Mouse (Mus musculus): ENCODE data around the gene Clcn6.

Gene Clcn6

DNA sequence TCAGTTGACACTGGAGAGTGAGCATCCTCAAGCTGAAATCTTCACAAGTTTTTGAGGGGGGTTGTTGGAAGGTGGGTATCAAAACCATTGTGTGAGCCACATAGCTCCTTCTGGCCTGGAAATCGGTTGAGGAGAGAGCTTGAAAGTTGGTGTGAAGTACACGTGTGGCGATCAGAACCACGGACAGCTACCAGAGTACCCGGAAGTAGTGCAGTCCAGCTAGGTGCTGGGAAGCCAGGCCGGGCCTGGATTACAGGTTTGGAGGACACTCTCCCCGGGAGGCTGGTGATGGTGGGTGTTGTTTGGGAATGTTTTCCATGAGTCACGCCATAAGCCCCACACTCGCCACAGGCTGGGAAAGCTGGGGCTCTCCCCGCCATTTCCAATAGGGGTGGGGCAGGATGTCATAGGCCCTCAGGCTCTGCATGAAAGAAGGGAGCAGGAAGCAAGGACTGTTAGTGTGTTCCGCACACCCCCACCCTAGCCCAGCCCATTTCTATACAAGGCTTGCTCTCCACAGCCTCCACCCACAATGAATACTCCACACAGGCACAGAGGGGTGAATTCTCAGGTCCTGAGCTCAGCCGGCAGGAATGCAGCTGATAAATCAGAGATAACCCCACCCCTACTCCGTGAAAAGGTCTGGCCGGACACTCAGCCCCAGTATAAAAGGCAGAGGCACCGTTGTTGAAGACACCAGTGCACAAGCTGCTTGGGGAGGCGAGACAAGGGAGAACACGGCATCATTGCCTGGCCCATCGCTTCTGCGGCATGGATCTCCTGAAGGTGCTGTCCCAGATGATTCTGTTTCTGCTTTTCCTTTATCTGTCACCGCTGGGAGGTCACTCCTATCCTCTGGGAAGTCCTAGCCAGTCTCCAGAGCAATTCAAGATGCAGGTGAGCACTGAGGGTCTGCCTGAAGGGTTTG, 53.2 kb downstream of the Clcn6 start, which contains the start of gene Nppb:
Nppb (plus strand) TSS at position 584 of the 928 bp plus-strand sequence.
- DNase-seq (ENCODE audit: low spot score in 2 of 2): no peak

GRCm38 (mm10) chr4:147979441-147979860, 59.2 kb downstream of the Clcn6 start:
- DNase-seq (ENCODE audit: low spot score in 2 of 2): no peak

DNA sequence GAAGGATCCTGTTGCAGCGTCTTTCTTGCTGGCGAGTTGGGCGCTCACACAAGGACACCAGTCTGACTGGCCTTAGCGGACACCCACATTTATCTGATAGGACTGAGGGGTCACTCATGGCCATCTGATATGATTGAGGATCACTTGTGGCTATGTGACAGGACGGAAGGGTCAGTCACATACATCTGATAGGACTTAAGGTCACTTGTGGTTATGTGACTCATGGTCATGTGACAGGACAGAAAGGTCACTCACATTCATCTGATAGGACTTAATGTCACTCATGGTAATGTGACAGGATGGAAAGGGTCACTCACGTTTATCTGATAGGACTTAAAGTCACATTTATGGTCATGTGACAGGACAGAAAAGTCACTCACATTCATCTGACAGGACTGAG, 60.2 kb downstream of the Clcn6 start:
- DNase-seq (ENCODE audit: low spot score in 2 of 2): no peak

DNA sequence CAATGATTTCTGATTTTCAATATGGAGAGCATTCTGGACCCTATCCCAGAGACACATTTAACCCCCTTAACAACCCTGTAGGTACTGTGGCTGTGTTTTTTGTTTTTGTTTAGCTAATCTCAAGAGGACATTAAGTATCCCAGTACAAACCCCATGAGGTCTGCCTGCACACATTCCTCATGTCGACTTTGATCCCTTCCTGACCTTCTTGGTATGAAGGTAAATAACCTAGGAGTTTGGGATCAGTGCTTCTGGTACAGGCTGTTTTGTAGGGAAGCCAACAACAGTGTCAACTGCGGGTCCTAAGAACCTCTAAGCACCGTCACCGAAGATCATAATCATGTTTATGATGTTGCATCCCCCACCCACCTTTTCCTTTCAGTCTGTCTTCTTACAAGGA, 60.9 kb downstream of the Clcn6 start:
- no peak for DNase-seq (ENCODE audit: low spot score in 2 of 2)

- DNase-seq (ENCODE audit: low spot score in 2 of 2): no peak
Observed at GRCm38 (mm10) chr4:147976237-147976636, 62.4 kb downstream of the Clcn6 start.

- no peak for DNase-seq (ENCODE audit: low spot score in 2 of 2)
Observed at GRCm38 (mm10) chr4:147969337-147969736, 69.3 kb downstream of the Clcn6 start.

DNA sequence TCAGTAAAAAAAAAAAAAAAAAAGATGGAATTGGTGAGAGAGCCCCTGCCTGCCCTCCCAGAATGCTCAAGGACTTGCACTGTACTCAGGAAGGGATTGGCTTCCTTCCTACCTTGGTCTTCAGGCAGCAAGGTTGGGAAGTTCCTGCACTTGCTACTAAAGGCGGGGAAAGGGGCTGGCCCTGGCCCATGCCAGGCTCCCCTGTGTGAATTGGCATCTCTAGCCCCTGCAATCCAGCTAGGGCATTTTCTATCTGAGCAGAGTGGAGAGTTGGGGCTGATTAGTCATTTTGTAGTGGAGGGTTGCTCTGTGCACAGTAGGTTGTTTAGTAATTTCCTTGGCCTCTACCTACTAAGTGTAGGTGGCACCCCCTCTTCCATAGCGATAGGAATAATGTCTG, 69.8 kb downstream of the Clcn6 start:
- DNase-seq (ENCODE audit: low spot score in 2 of 2): no peak

DNA sequence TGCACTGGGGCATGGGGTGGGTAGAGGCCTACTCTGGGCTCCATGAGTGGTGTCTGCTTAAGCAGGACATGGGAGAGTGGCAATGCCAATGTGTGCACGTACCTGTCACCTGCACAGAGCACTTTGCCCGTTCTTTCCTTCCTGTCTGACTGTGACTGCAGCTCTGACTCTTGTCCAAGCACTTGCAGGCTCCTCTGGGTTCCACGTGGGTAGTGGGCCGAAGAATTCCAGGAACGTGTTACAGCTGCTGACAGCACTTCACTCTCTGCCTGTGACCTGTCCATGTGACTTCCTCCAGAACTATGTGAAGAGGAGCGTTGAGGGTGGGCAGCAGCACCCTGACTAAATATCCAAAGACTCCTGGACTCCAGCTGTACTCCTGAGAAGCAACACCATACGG, 72.9 kb downstream of the Clcn6 start:
- DNase-seq (ENCODE audit: low spot score in 2 of 2): no peak

- no peak for DNase-seq (ENCODE audit: low spot score in 2 of 2)
Observed at GRCm38 (mm10) chr4:147963623-147964022, 75.0 kb downstream of the Clcn6 start.

DNA sequence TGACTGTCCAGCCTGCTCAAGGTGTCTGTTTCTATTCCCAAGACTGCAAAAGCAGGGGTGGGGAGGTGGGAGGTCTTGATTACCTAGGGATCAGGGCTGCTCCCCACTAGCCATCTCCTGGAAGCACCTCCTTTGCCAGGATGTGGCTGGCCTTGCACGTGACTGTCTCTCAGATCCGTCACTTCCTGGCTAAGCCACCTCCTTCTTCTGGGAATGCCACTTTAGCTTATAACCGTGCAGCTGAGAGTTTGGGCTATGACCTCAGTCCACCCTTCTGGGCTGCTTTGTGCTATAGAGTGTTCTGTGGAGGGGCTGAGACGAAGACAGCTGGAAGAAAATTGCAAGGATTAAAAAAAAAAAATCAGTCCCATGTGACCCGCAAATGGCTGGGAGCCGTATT, 75.8 kb downstream of the Clcn6 start:
- DNase-seq (ENCODE audit: low spot score in 2 of 2): no peak

GRCm38 (mm10) chr4:147959881-147960831, 78.5 kb downstream of the Clcn6 start:
- no peak for DNase-seq (ENCODE audit: low spot score in 2 of 2)

GRCm38 (mm10) chr4:147957141-147957540, 81.5 kb downstream of the Clcn6 start:
- DNase-seq (ENCODE audit: low spot score in 2 of 2): no peak

Measured in urinary bladder, postnatal 4 days (tissue).